Mouse (Mus musculus): ENCODE data around the gene Tmem94. TPM values are rescaled to one million over a fixed set of nuclear protein-coding genes. Genes with fewer than 3 reads are reported as not detected.
A peak's percentile ranks its signal among the peaks of the same experiment; 100 is the strongest.

Gene Tmem94
- 25.9 and 28.9 TPM in 2 replicates for polyA plus RNA-seq (2014; fragmentation: Nextera tagmentation; extraction: Ambion mirVana)

- peak within 1 kb of the TSS; percentile 83 for H3K27ac ChIP-seq (ENCODE audit: low read depth, low read length)
- H3K9me3 ChIP-seq (ENCODE audit: control insufficient read depth, low read length) = no peaks in the 10 kb centered on the region
- DNase-seq (ENCODE audit: low spot score) = peak; percentile 98
- peak within 1 kb of the TSS; percentile 79 for H3K4me2 ChIP-seq (ENCODE audit: low read depth, low read length, severe bottlenecking)
- H3K9ac ChIP-seq (ENCODE audit: low read length) = peak within 1 kb of the TSS; percentile 97
- WGBS = under 1% methylated on average over 32 of the region's 32 CpGs
- H3K4me3 ChIP-seq (ENCODE audit: low read depth, low read length) = peak within 1 kb of the TSS; percentile 70
- H3K27me3 ChIP-seq (ENCODE audit: control insufficient read depth, insufficient read depth, low read length) = no peaks in the 10 kb centered on the region
- H3K4me1 ChIP-seq (replicated peaks; ENCODE audit: control insufficient read depth, insufficient read depth, low read length) = peaks cover 5% of the 10 kb centered on the region
- ATAC-seq (replicated peaks; ENCODE audit: low FRiP score) = peak; percentile 98
- no peaks in the 10 kb centered on the region for H3K36me3 ChIP-seq (ENCODE audit: control insufficient read depth, insufficient read depth, low read length)
These were observed at the start of gene Tmem94 for GRCm38 (mm10) chr11:115765103-115765606. Gene Tmem94 (plus strand): TSS chr11:115765433.

GRCm38 (mm10) chr11:115716410-115717338 lies 48.6 kb upstream of the Tmem94 start:
- no peak overlapping the region for H3K4me3 ChIP-seq (ENCODE audit: low read depth, low read length)
- no peak for DNase-seq (ENCODE audit: low spot score)
- no peaks in the 10 kb centered on the region for H3K36me3 ChIP-seq (ENCODE audit: control insufficient read depth, insufficient read depth, low read length)
- no peaks in the 10 kb centered on the region for H3K27me3 ChIP-seq (ENCODE audit: control insufficient read depth, insufficient read depth, low read length)
- no peak overlapping the region for H3K27ac ChIP-seq (ENCODE audit: low read depth, low read length)
- no peak overlapping the region for H3K4me2 ChIP-seq (ENCODE audit: low read depth, low read length, severe bottlenecking)
- H3K4me1 ChIP-seq (replicated peaks; ENCODE audit: control insufficient read depth, insufficient read depth, low read length) = no peaks in the 10 kb centered on the region
- H3K9me3 ChIP-seq (ENCODE audit: control insufficient read depth, low read length) = no peaks in the 10 kb centered on the region
- ATAC-seq (replicated peaks; ENCODE audit: low FRiP score) = no peak
- no peak overlapping the region for H3K9ac ChIP-seq (ENCODE audit: low read length)
- 75% methylated on average over 15 of the region's 15 CpGs for WGBS

- Histone ChIP-seq H3K4me3 (ENCODE audit: low read depth, low read length) (no peak overlapping the region), H3K4me2 (ENCODE audit: low read depth, low read length, severe bottlenecking) (no peak overlapping the region), H3K9me3 (ENCODE audit: control insufficient read depth, low read length) (no peaks in the 10 kb centered on the region), H3K27me3 (ENCODE audit: control insufficient read depth, insufficient read depth, low read length) (no peaks in the 10 kb centered on the region), H3K4me1 (replicated peaks; ENCODE audit: control insufficient read depth, insufficient read depth, low read length) (no peaks in the 10 kb centered on the region), H3K9ac (ENCODE audit: low read length) (no peak overlapping the region), H3K27ac (ENCODE audit: low read depth, low read length) (no peak overlapping the region), H3K36me3 (ENCODE audit: control insufficient read depth, insufficient read depth, low read length) (no peaks in the 10 kb centered on the region)
- DNase-seq (ENCODE audit: low spot score) (no peak), ATAC-seq (replicated peaks; ENCODE audit: low FRiP score) (no peak)
- WGBS = 60% methylated on average over 8 of the region's 8 CpGs
These were observed 47.4 kb upstream of the Tmem94 start for GRCm38 (mm10) chr11:115717660-115718390.

GRCm38 (mm10) chr11:115722638-115723037 lies 42.6 kb upstream of the Tmem94 start:
- Histone ChIP-seq H3K27me3 (ENCODE audit: control insufficient read depth, insufficient read depth, low read length) (no peaks in the 10 kb centered on the region), H3K36me3 (ENCODE audit: control insufficient read depth, insufficient read depth, low read length) (no peaks in the 10 kb centered on the region), H3K4me2 (ENCODE audit: low read depth, low read length, severe bottlenecking) (0 out of 2 replicates have a peak overlapping the region, but pooled peaks have one; percentile 26), H3K4me3 (ENCODE audit: low read depth, low read length) (no peak overlapping the region), H3K9me3 (ENCODE audit: control insufficient read depth, low read length) (no peaks in the 10 kb centered on the region), H3K4me1 (replicated peaks; ENCODE audit: control insufficient read depth, insufficient read depth, low read length) (no peaks in the 10 kb centered on the region), H3K27ac (ENCODE audit: low read depth, low read length) (no peak overlapping the region), H3K9ac (ENCODE audit: low read length) (peak overlapping the region; percentile 20; the same call in 1 of the 2 replicates)
- DNase-seq (ENCODE audit: low spot score) = peak; percentile 84
- 22% methylated on average over 14 of the region's 14 CpGs for WGBS
- no peak for ATAC-seq (replicated peaks; ENCODE audit: low FRiP score)

- Histone ChIP-seq H3K27ac (ENCODE audit: low read depth, low read length) (no peak overlapping the region), H3K9ac (ENCODE audit: low read length) (no peak overlapping the region; the same call in 1 of the 2 replicates), H3K27me3 (ENCODE audit: control insufficient read depth, insufficient read depth, low read length) (no peaks in the 10 kb centered on the region), H3K4me3 (ENCODE audit: low read depth, low read length) (no peak overlapping the region), H3K9me3 (ENCODE audit: control insufficient read depth, low read length) (no peaks in the 10 kb centered on the region), H3K4me2 (ENCODE audit: low read depth, low read length, severe bottlenecking) (no peak overlapping the region), H3K36me3 (ENCODE audit: control insufficient read depth, insufficient read depth, low read length) (no peaks in the 10 kb centered on the region), H3K4me1 (replicated peaks; ENCODE audit: control insufficient read depth, insufficient read depth, low read length) (no peaks in the 10 kb centered on the region)
- DNase-seq (ENCODE audit: low spot score) (no peak), ATAC-seq (replicated peaks; ENCODE audit: low FRiP score) (no peak)
- WGBS = 83% methylated on average over 2 of the region's 2 CpGs
These were observed 42.0 kb upstream of the Tmem94 start for GRCm38 (mm10) chr11:115723231-115723630.

- no peaks in the 10 kb centered on the region for H3K9me3 ChIP-seq (ENCODE audit: control insufficient read depth, low read length)
- no peak overlapping the region for H3K9ac ChIP-seq (ENCODE audit: low read length)
- no peak for ATAC-seq (replicated peaks; ENCODE audit: low FRiP score)
- DNase-seq (ENCODE audit: low spot score) = no peak
- H3K27me3 ChIP-seq (ENCODE audit: control insufficient read depth, insufficient read depth, low read length) = no peaks in the 10 kb centered on the region
- no peak overlapping the region for H3K27ac ChIP-seq (ENCODE audit: low read depth, low read length)
- H3K4me1 ChIP-seq (replicated peaks; ENCODE audit: control insufficient read depth, insufficient read depth, low read length) = peaks cover 6% of the 10 kb centered on the region; the same call in 1 of the 2 replicates
- 76% methylated on average over 11 of the region's 11 CpGs for WGBS
- no peaks in the 10 kb centered on the region for H3K36me3 ChIP-seq (ENCODE audit: control insufficient read depth, insufficient read depth, low read length)
- no peak overlapping the region for H3K4me2 ChIP-seq (ENCODE audit: low read depth, low read length, severe bottlenecking)
- no peak overlapping the region for H3K4me3 ChIP-seq (ENCODE audit: low read depth, low read length)
These were observed 31.1 kb upstream of the Tmem94 start for GRCm38 (mm10) chr11:115734041-115734686.

GRCm38 (mm10) chr11:115737608-115738208 lies 27.5 kb upstream of the Tmem94 start:
- no peaks in the 10 kb centered on the region for H3K9me3 ChIP-seq (ENCODE audit: control insufficient read depth, low read length)
- H3K36me3 ChIP-seq (ENCODE audit: control insufficient read depth, insufficient read depth, low read length) = no peaks in the 10 kb centered on the region
- WGBS = 36% methylated on average over 10 of the region's 10 CpGs
- H3K9ac ChIP-seq (ENCODE audit: low read length) = no peak overlapping the region
- H3K4me1 ChIP-seq (replicated peaks; ENCODE audit: control insufficient read depth, insufficient read depth, low read length) = peaks cover 6% of the 10 kb centered on the region; the same call in 1 of the 2 replicates
- no peaks in the 10 kb centered on the region for H3K27me3 ChIP-seq (ENCODE audit: control insufficient read depth, insufficient read depth, low read length)
- DNase-seq (ENCODE audit: low spot score) = peak; percentile 60
- H3K4me2 ChIP-seq (ENCODE audit: low read depth, low read length, severe bottlenecking) = no peak overlapping the region
- no peak overlapping the region for H3K4me3 ChIP-seq (ENCODE audit: low read depth, low read length)
- no peak; the same call in 1 of the 2 replicates for ATAC-seq (replicated peaks; ENCODE audit: low FRiP score)
- no peak overlapping the region for H3K27ac ChIP-seq (ENCODE audit: low read depth, low read length)
